Mouse (Mus musculus) midbrain, embryonic 10.5 days (tissue): ENCODE data around the gene Olfr1315-ps1. TPM values are rescaled to one million over a fixed set of nuclear protein-coding genes. Genes with fewer than 3 reads are reported as not detected.

Source experiments
- DNase-seq: peaks from one replicate; pipeline ENCODE4 v3.0.0-alpha.2; 2017; ENCODE audit warnings: low spot score
- H3K27ac ChIP-seq: fragments of 300-500 bp; sonication (generic); replicated peaks from 2 replicates; pipeline ENCODE4 v1.5.1; 2016; ENCODE audit warnings: mild to moderate bottlenecking
- H3K27me3 ChIP-seq: fragments of 300-500 bp; sonication (generic); 2 replicates; pipeline ENCODE4 v1.6.1; 2016; ENCODE audit warnings: low read depth, mild to moderate bottlenecking; ENCODE audit not compliant: poor library complexity, severe bottlenecking
- H3K36me3 ChIP-seq: fragments of 300-500 bp; sonication (generic); 2 replicates; pipeline ENCODE4 v1.6.1; 2016; ENCODE audit warnings: mild to moderate bottlenecking, moderate library complexity
- H3K4me1 ChIP-seq: fragments of 300-500 bp; sonication (generic); 2 replicates; pipeline ENCODE4 v1.6.1; 2016
- H3K4me3 ChIP-seq: fragments of 300-500 bp; sonication (generic); 2 replicates; pipeline ENCODE4 v1.5.1; 2016; ENCODE audit warnings: mild to moderate bottlenecking, moderate library complexity
- H3K9me3 ChIP-seq: fragments of 300-500 bp; sonication (generic); replicated peaks from 2 replicates; pipeline ENCODE4 v1.6.1; 2016; ENCODE audit warnings: mild to moderate bottlenecking
- WGBS: fragments of 180-500 bp; shearing (Covaris S2); methylation state at CpG from one replicate; pipeline ENCODE4 v1.1.7; 2016; 5-methylcytosine and 5-hydroxymethylcytosine counted together
- polyA plus RNA-seq: library from polyadenylated mRNA; unstranded; fragments of >200 nt; fragmentation: Nextera tagmentation; extraction: Ambion mirVana; gene quantifications from 2 replicates; pipeline ENCODE4 v1.2.1, GENCODE M21; 2016

Gene Olfr1315-ps1
- not detected in 2 replicates for polyA plus RNA-seq

DNA sequence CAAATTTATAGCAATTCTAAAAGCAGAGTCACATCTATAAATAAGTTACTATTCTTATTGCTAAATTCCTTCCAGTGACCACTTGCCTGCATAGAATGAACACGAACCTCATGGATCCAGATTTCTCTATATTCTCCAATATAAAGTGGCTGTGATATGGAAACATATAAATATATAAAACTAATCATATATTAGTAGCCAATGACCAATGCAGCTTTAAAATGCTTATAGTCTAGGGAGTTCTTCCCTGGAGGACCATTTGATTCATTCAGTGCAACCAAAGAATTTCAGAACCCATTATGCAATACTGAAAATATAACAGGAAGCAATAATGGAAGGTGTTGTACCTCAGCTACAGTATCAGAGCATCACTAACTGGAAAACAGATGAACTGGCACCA, at the start of gene Olfr1315-ps1:
Olfr1315-ps1 (minus strand) TSS at position 101 of the 400 bp plus-strand sequence.
- H3K9me3 ChIP-seq, result no peaks in the 10 kb centered on the region
- 74% methylated on average over 1 of the region's 1 CpGs for whole genome bisulfite sequencing
- no peak for DNase-seq

DNA sequence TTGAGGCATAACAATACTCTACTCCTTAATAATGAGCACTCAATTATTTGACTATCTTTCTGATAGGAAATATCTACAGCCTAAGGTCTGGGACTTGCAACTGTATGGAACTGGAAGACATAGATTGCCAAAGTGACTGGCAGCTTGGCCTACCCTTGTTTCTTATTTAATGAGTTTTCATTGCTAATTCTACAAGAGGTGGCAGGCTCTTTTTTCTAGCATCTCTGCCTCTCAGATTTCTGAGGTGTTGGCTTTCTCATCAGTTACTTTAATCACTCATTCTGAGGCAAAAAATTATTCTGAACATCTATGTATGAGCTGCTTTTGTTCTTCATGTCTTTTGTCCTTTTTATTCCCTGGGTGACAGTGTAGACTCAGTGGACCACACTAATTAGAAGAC, 38.7 kb upstream of the Olfr1315-ps1 start, which contains the start of gene Olfr1318:
Olfr1318 (plus strand) TSS at position 301 of the 400 bp plus-strand sequence.
- no peaks in the 10 kb centered on the region for H3K27me3 ChIP-seq
- H3K36me3 ChIP-seq, result no peaks in the 10 kb centered on the region
- H3K27ac ChIP-seq, result no peak within 1 kb of the TSS
- no peak for DNase-seq
- no peaks in the 10 kb centered on the region for H3K9me3 ChIP-seq
- H3K4me1 ChIP-seq, result no peaks in the 10 kb centered on the region
- no peak within 1 kb of the TSS for H3K4me3 ChIP-seq

More for the DNA sequence above, at the start of gene Olfr1315-ps1:
- Histone ChIP-seq H3K27me3 (no peaks in the 10 kb centered on the region), H3K36me3 (no peaks in the 10 kb centered on the region), H3K27ac (no peak within 1 kb of the TSS), H3K4me1 (no peaks in the 10 kb centered on the region), H3K4me3 (no peak within 1 kb of the TSS)

DNA sequence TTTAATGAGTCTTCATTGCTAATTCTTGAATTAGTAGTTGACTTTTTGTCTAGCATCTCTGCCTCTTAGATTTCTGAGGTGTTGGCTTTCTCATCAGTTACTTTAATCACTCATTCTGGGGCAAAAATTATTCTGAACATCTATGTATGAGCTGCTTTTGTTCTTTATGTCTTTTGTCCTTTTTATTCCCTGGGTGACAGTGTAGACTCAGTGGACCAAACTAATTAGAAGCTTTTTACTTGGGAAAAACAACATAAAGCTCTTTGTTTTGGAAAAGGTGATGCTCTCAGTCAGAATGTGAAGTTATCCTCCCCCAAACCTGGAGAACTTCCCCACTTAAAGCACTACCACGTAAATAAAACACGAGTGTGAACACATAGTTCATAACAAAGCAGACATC, 24.8 kb upstream of the Olfr1315-ps1 start, which contains the start of gene Olfr1317:
Olfr1317 (plus strand) TSS at position 301 of the 400 bp plus-strand sequence.
- Histone ChIP-seq H3K36me3 (no peaks in the 10 kb centered on the region), H3K27me3 (no peaks in the 10 kb centered on the region), H3K27ac (no peak within 1 kb of the TSS), H3K4me3 (no peak within 1 kb of the TSS), H3K9me3 (no peaks in the 10 kb centered on the region), H3K4me1 (no peaks in the 10 kb centered on the region)
- DNase-seq, result no peak
- WGBS, result 70% methylated on average over 2 of the region's 2 CpGs

DNA sequence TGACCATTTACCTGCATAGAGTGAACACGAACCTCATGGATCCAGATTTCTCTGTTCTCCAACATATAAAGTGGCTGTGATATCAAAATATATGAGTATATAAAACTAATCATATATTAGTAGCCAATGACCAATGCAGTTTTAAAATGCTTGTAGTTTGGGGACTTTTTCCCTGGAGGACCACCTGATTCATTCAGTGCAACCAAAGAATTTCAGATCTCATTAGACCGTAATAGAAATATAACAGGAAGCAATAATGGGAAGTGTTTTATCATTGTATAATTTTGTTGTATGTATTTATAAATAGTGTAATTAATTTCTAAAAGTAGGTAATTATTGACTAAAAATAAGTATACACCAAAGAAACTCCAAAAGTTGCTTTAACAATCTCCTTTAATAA, 19.6 kb upstream of the Olfr1315-ps1 start, which contains the start of gene Olfr1316:
Olfr1316 (minus strand) TSS at position 101 of the 400 bp plus-strand sequence.
- WGBS, result 81% methylated on average over 2 of the region's 2 CpGs
- no peaks in the 10 kb centered on the region for H3K4me1 ChIP-seq
- H3K4me3 ChIP-seq, result no peak within 1 kb of the TSS
- H3K9me3 ChIP-seq, result no peaks in the 10 kb centered on the region
- no peaks in the 10 kb centered on the region for H3K27me3 ChIP-seq
- H3K27ac ChIP-seq, result no peak within 1 kb of the TSS
- no peak for DNase-seq
- H3K36me3 ChIP-seq, result no peaks in the 10 kb centered on the region

DNA sequence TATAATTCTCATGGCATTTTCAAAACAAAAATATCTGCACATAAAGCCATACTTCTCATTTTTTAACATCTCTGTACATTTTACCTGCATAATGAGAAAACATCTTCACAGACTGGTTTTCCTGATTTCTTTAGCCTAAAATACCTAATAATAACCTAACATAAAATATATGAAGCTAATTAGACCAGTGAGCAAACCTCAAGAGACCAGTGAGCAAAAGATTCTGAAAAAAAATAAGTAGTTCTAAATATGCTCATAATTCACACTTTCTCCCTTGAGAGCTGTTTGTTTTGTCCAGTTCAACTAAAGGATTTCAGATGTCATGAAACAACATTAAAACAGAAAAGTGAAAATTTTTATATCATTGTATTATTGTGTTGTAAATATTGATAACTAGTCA, 18.6 kb downstream of the Olfr1315-ps1 start, which contains the start of gene Olfr1314:
Olfr1314 (minus strand) TSS at position 101 of the 400 bp plus-strand sequence.
- Histone ChIP-seq H3K9me3 (no peaks in the 10 kb centered on the region), H3K27me3 (no peaks in the 10 kb centered on the region), H3K4me1 (no peaks in the 10 kb centered on the region), H3K36me3 (no peaks in the 10 kb centered on the region), H3K27ac (no peak within 1 kb of the TSS), H3K4me3 (no peak within 1 kb of the TSS)
- DNase-seq, result no peak

DNA sequence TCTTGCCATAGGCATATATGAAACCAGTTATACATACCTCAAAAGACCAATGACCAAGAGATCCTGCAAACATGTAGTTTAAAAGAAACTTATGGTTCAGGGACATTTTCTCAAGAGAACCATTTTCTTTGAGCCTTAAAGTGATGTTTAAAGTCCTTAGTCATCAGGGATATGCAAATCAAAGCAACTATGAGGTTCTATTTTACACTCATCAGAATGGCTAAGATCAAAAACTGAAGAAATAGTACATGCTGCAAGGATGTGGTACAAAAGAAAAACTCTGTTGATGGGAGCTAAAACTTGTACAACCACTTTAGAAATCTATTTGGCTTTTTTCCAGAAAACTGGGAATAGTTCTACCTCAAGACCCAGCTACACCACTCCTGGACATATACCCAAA, 37.5 kb downstream of the Olfr1315-ps1 start, which contains the start of gene Olfr1313:
Olfr1313 (minus strand) TSS at position 101 of the 400 bp plus-strand sequence.
- H3K36me3 ChIP-seq, result no peaks in the 10 kb centered on the region
- no peak within 1 kb of the TSS for H3K4me3 ChIP-seq
- no peak for DNase-seq
- H3K27ac ChIP-seq, result no peak within 1 kb of the TSS
- H3K4me1 ChIP-seq, result no peaks in the 10 kb centered on the region
- H3K9me3 ChIP-seq, result no peaks in the 10 kb centered on the region
- no peaks in the 10 kb centered on the region for H3K27me3 ChIP-seq

Other genes with a start within 250 kb of the Olfr1315-ps1 start
- not detected in 2 replicates for gene Olfr1305, start 238.3 kb downstream of the Olfr1315-ps1 start, polyA plus RNA-seq
- gene Olfr1306, start 199.2 kb downstream of the Olfr1315-ps1 start, polyA plus RNA-seq, result not detected in 2 replicates
- not detected in 2 replicates for gene Olfr1307, start 166.0 kb downstream of the Olfr1315-ps1 start, polyA plus RNA-seq
- gene Olfr1308, start 150.5 kb downstream of the Olfr1315-ps1 start, polyA plus RNA-seq, result not detected in 2 replicates
- not detected in 2 replicates for gene Olfr1309, start 125.2 kb downstream of the Olfr1315-ps1 start, polyA plus RNA-seq
- not detected in 2 replicates for gene Olfr1310, start 102.7 kb downstream of the Olfr1315-ps1 start, polyA plus RNA-seq
- gene Olfr1311, start 91.0 kb downstream of the Olfr1315-ps1 start, polyA plus RNA-seq, result not detected in 2 replicates
- gene Olfr1312, start 65.2 kb downstream of the Olfr1315-ps1 start, polyA plus RNA-seq, result not detected in 2 replicates
- not detected in 2 replicates for gene Olfr1313, start 37.6 kb downstream of the Olfr1315-ps1 start, polyA plus RNA-seq
- gene Olfr1314, start 18.7 kb downstream of the Olfr1315-ps1 start, polyA plus RNA-seq, result not detected in 2 replicates
- not detected in 2 replicates for gene Olfr1316, start 19.5 kb upstream of the Olfr1315-ps1 start, polyA plus RNA-seq
- not detected in 2 replicates for gene Olfr1317, start 24.9 kb upstream of the Olfr1315-ps1 start, polyA plus RNA-seq
- not detected in 2 replicates for gene Olfr1318, start 38.8 kb upstream of the Olfr1315-ps1 start, polyA plus RNA-seq
- gene Lpcat4, start 124.0 kb upstream of the Olfr1315-ps1 start, polyA plus RNA-seq, result 11.4 and 13.7 TPM in 2 replicates
- 0.02 TPM in 1 of 2 replicates, not detected in the other for gene Nutm1, start 143.9 kb upstream of the Olfr1315-ps1 start, polyA plus RNA-seq
- gene Nop10, start 146.5 kb upstream of the Olfr1315-ps1 start, polyA plus RNA-seq, result 178 and 211 TPM in 2 replicates
- gene Slc12a6, start 150.4 kb upstream of the Olfr1315-ps1 start, polyA plus RNA-seq, result 7.4 and 11.3 TPM in 2 replicates
- 0.04 TPM in 1 of 2 replicates, not detected in the other for gene Gm21985, start 150.9 kb upstream of the Olfr1315-ps1 start, polyA plus RNA-seq